Mouse (Mus musculus) Muller cell, postnatal 12 days (primary cell): ENCODE data around the gene Mfsd6l.

Experiments used
- DNase-seq: peaks from one replicate; pipeline ENCODE4 v3.0.0-alpha.2; 2015; ENCODE audit errors: inconsistent ontology term

The Mfsd6l gene

DNA sequence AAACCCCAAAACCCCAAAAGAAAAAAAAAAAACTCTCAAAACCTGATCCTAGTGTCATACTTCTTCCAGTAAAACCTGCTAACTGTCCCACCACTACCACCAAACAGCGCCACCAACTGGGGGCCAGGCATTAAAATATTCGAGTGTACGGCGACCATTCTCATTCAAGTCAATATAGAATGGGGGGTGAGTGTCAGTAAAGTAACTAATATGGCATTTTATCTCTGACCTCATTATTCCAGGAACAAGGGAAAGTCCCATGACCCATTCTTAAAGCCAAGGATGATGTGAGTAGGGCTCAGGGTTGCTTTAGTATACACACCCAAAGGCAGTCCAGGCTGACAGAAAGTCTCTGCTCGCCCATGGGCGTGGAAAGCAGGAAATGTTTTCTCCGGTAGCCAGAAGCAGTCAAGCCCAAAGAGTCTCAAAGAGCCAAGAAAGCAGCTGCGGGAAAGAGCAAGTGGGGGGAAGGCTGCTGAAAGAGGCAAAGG, 2.0 kb upstream of the Mfsd6l start:
- DNase-seq = no peak

DNA sequence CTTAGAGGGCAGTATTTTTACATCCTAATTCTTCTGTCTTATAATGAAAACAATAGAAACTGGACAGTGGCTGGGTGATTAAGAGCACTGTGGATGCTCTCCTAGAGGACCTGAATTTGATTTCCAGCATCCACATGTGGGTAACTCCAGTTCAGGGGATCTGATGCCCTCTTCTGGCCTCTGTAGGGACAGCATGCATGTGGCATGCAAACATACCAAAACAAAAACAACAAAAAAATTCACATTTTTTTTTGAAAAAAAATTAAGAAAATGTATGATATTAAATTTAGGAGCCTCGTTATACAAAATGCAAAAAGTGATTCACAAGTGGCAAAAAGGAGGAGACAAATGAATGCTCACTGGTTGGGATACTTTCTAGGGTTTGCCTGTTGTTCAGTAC, 3.6 kb downstream of the Mfsd6l start:
- no peak for DNase-seq

DNA sequence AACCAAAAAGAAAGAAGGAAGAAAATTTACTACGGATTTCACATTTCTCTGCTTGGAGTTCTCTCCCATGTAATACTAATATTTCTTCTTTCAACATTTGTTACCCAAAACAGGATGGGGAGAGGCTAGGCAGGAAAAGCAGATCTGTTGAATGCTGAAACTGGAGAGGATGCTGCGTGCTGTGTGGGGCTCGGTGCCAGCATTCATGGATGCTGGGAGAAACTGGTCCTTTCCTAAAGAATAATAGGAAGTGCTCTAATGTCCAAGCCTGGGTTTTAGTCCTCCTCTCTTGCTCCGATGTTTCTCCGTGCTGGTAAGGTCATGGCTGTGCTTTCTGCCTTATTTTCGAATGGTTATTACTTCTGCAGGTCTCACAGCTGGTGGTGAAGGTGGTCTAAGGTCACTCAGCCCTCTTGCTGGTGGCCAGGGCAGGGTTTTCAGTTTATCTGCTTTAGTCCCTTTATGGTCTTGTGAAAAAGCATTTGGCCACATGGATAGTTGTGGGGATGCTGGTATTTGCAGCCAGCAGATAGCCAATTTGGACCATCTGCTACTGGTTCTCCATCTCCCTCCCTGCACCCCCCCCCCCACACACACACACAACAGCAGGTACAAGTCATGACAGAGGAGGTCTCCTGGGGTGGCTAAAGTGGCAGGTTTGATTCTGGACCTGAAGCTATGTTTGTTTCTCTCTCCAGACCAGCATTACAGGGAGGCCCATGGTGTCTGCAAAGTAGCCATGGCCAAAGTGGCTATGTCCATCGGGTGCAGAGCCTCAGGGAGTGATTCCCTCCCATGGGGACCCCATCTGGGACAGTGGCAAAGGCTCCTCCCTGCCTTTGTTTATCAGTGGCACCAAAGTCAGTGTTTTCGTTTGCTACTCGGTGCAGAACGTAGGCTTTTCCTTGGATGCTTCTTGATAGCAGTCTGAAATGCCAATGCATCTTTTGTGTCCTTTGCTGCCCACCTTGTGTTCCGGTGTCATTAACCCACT, 6.3 kb downstream of the Mfsd6l start:
- no peak for DNase-seq

DNA sequence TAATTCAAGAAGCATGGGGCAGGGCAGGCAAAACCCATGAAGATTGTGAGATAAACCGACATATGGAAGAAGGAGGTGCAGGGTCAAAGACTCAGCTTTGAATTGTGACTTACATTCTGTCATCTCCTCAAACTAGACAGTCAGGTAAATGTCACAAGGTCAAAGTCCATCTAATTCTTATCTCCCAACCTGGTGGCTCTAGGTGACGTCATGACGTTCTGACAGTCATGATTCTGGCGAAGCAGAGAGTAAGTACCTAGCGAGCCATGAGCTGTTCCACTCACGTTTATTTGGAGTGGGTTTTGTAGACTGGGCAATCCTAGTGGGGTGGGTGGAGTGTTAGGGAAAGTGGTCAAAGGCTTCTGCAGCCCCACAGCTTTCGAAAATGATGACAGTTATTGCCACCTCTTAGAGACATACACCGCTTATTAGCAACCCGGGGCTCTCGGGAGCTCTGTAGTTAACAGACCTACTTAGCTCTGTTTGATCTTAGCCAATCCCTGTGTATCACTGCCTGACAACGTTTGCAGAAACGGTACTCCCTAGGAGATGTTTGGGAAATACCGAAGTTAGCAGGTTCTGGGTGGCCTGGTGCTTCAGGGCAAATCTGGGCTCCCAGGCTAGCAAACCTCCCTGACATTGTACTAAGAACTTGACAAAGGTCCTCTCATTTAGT, 8.5 kb downstream of the Mfsd6l start:
- DNase-seq = no peak

DNA sequence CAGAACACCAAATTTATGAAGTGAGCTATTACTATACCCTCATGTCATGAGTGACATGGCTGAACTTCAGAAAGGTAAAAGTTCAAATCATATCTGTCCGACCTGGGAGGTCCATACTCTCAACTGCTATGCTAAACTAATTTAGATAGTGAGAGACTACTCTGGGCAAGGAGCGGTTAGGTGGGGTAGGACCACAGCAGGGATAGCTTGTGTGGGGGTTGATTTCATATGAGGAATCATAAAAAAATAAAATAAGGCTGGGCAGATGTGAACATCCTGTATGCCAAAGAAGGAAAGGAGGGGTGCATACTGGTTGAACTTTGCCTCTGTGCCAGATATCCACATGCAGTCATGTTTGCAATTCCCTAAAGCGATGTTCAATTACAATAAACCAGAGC, 9.0 kb downstream of the Mfsd6l start:
- DNase-seq = no peak

DNA sequence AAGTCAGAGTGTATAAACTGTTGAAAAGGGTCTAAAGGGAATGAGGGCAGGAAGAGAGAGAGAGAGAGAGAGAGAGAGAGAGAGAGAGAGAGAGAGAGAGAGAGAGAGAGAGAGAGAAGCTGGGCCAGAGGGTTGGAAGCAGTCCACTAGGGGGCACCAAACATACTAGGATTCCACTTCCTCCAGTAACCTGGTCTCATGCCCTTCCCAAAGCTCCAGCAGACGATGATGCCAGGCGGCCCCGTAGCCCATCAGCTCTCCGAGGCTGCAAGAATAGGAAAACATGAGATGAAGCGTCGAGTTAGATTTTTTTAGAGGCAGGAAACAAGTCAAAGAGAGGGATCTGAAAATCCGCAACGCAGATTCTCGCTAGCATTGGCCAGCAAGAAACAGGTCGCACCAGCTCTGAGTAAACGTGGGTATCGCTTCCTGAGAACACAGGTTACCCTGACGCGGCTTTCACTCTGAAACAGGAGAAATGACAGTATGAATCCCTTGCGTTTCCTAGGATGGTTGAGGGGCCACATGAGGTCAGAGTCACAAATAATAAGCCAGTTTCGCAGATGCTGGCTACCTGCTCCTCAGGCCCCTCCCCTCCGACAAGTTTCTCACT, 10.6 kb downstream of the Mfsd6l start:
- DNase-seq = peak; percentile 75

DNA sequence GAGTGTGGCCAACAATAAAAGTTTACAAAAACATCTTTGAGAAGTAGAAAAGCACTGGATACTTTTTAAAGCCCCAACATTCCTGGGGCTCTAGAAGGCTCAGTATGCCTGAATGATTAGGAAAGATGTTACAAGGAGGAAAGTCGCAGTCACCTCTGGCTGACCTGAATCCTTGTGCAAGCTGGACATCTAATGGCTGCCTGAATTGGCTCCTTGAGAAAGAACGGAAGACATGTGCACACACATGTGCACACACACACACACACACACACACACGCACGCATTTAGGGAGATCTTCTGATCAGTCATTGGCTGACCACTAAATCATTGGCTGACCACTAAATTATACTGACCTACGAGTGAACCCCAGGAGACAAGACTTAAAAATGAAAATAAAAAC, 14.9 kb downstream of the Mfsd6l start:
- DNase-seq = no peak

DNA sequence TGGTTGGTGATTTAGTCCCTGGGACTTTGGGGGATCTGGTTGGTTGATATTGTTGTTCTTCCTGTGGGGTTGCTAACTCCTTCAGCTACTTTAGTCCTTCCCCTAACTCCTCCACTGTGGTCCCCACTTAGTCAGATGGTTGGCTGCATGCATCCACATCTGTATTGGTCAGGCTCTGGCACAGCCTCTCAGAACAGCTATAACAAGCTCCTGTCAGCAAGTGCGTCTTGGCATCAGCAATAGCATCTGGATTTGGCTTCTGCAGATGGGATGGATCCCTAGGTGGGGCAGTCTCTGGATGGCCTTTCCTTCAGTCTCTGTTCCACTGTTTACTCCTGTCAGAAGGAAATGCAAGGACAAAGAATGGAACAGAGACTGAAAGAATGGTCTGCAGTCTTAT, 21.1 kb downstream of the Mfsd6l start:
- no peak for DNase-seq

DNA sequence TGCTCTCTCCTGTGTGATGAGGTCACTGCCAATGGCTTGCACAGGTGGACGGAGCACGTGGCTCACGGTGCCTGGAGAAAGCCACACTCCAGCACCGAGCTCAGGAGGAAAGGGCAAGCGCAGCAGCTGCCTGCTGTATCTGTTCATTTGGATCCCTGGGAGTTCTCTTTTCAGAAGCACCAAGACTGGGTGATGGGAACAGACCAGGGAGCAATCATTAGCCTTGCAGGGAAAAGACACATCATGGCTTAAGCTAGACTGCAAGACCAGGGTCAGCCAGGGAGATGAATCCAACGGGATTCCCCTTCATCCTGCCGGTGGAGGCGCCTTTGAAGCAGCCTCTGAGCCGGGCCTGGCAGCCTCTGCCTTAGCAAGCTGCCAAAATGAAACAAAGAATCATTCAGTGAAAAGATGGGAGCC, 23.5 kb downstream of the Mfsd6l start:
- DNase-seq = peak; percentile 89

DNA sequence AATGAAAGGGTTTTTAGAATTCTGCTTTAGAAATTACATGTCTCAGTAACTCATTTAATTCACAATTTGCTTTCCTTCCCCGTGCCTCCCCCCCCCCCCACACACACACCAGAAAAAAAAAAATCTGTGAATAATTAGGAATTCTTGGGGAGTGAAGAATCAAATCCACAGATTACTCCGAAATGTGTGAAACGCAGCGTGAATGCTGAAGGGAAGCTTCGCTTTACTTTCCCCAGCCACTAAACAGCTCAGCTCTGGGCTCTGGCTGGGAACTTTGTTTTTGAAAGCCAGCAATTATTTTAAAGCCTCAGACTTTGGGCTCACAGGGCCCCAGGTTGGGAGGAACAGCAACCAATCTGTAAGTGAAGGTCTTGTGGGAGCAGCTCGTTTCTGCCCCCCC, 24.6 kb downstream of the Mfsd6l start:
- DNase-seq = peak; percentile 7

DNA sequence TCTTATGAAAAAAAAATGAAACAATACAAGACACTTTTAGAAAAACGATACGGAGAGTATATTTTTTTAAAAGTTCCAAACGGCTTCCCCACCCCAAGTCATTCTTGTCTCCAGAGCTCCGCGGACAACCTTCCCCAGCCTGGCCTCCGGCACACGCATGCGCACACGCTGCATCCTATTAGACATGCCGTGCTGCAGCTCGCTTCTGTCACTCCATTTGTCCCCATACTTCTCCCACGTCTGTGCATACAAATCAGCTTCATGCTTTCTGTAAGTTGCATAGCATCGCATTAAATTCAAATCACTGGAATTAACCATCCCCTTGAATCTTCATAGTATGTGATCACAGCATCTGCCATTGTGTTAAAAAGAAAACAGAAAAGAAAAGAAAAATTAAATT, 27.2 kb downstream of the Mfsd6l start:
- DNase-seq = no peak

DNA sequence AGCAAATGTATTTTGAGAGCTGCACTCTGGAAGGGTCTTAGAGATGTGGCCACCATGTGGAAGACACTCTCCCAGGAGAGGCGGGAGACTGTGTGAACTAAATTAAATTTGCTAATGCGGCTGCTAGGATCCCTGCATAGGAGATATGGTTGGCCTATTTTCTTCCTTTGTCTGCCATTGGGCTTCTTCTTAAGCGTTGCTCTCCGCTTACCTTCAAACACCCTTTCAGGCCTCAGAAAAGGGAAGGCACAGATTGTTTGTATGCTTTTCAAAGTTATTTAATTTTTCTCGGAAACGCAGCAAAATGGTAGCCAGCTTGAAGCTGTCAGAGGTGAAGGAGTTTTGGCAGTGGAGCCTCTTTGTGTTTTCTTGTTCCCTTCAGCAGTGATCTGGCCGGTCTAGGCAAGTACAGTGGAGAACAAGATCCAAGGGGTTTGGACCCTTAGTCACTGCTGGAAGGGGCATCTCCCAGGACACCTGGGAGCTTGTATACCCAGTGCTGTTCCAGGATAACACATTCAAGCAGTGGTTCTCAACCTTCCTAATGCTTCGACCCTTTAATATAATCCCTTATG, 28.0 kb downstream of the Mfsd6l start:
- no peak for DNase-seq

DNA sequence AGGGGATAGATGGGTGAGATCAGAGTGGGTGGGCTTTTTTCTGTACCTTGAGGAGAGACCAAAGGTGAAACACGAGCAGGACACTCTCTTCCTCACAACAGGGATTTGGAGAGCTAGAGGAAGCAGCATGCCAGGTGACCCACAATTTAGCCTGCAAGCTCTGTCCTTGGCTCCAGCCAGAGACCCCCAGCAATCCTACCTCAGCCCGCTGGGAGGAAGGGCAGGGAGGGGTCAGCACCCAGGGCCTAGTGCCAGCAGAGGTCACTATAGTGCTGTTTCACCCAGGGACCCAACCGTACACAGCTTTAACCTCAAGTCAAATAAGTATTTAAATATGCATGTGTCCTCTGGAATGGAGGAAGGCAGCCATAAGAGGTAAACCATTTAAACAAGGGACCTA, 29.9 kb downstream of the Mfsd6l start:
- DNase-seq = no peak

DNA sequence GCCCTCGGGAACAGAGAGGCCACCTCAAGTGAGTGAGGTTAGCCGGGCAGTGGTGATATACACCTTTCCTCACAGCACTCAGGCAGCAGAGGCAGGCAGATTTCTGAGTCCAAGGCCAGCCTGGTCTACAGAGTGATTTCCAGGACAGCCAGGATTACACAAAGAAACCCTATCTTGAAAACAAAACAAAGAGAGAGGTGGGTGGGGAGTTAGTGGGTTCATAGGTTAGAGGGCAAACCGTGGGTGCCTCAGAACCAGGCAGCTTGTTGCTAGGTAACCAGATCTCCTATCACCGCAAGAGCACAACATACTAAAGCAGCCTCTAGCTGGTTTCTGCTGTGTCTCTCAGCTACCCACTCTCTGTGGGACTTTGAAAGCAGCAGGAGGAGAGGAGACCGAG, 30.7 kb downstream of the Mfsd6l start, which contains the start of gene Ccdc42:
Ccdc42 (plus strand) TSS at position 301 of the 400 bp plus-strand sequence.
- no peak for DNase-seq

DNA sequence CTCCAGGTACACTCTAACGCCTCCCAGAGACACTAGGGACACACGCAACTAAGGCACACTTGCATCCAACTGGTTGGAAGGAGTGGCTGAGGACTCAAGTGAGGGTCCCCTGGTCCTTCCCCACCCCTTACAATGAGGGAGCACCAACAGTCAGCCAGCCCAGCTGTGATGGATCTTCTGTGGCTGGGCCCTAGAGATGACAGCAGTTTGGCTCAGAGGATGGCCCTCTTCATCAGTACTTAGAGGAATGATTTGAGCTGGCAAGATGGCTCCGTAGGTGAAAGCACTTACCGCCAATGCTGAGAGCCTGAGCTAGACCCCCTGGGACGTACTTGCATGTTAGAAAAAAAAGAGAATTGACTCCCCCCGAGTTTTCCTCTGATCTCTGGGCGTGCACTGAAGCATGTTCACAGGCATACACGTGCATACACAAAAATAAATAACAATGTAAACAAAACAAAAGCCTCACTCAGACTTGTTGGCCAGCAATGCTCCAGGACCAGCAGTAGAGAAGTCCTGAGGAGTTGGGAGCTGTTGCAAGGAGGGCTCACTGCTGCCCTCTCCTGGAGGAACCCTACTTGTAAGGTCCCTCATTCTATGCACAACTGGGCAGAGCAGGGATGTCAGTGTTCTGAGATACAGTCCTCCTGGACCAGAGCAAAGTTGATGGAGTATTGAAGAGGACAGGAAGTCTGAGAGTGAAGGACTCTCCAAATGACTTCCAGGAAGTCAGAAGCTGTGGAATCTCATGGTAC, 33.2 kb downstream of the Mfsd6l start:
- peak; percentile 49 for DNase-seq

DNA sequence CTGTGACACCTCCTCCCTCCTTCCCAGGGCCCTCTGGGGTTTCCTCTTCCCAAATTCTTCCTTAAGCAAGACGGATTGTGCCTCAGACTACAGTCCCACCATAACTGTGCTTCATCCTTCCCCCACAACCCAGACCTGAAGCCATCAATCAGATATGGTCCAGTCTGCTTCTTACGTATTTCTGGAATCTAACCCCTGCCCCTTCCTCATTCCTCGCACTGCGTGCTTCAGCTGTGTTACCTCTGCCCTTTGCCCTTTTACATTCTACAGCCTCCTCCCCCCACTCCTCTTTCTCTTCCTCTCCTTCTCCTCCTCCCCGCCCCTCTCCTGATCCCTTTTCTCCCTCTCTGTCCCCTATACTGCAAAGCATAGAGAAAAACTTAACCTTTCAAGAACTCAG, 35.7 kb downstream of the Mfsd6l start:
- DNase-seq = no peak

DNA sequence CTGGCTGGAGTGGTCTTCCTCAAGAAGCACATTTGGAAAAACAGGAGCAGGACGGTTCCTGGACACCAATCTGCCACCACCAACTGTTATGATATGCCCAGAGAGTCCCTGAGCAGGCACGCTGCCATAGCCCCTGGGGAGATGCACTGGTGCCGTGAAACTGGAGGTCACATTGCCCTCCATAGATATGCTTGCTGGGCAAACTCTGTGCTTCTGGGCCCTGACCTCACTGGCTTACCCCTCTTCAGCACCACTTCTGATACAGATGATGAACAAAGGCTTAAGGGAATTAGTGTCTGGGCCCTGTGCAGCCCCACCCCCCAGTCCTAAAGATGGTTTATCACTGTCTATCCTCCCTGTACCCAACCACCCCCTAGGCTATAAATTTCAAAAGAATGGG, 37.3 kb downstream of the Mfsd6l start:
- DNase-seq = no peak

DNA sequence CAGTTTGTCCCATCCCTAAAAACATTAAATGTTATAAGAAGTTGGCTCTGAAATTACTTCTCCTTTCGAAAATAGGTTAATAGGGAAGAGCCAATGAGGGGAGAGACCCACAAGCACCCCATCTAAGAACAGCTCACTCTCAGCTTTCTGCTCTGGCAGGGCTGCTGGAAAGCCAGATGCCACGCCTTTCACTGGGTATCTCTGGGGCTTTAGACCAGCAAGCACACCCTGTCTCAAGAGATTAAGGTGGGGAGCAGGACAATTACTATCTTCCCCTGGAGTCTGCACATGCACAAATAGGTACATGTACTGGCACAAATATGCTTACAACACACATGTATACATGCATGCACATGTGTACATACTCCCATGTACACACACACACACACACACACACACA, 41.9 kb downstream of the Mfsd6l start:
- no peak for DNase-seq

DNA sequence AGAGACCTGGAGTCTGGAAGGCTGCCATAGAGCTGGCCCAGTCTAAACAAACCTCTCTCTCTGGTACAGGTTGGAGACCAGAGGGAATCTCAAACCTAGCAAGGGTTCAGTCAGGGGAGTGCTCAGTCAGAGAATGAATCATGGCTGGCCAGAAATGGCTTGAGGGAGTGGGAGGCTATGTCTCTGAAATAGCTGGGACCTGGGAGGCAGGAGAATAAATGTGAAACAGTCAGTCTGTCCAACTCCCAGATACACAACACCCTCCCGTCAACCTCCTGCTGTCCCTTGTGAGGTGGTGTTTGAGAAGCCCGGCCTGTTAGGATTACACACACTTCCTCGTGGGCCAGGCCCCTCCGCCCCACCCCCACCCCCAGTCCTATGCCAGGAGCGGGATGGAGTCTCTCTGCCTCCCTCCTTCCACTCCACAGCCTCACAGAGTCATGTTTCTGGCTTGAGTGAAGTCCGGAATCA, 44.6 kb downstream of the Mfsd6l start:
- no peak for DNase-seq

DNA sequence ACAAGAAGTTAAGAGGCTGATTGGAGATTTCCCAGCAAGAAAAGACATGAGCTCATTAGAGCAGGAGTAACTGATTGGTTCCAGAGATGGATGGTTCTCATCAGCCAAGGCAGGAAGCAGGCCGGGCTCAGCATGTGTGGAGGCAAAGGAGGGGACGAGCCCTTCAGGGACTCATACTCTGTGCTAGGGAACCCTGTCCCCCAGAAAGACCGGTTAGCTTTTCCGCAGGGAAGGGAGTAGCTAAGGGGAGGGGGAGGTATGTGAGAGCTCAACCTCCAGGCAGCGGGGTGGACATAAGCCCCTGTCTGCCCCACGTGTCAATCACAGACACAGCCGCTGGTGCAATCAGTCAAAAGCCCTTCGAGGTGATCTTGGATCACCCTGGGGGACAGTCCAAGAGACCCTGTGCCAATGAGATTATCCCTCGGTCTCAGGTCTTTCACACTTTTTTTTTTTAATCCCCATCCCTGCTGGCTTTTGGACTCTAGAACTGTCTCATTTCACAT, 45.6 kb downstream of the Mfsd6l start:
- no peak for DNase-seq
